ENCODE assay signal across 8 mouse cellular contexts in genomic region chr14:26579346-26580343, GRCm38 (mm10). TPM values are rescaled to one million over a fixed set of nuclear protein-coding genes. Genes with fewer than 3 reads are reported as not detected.
DNase-seq lines count a peak whose midpoint lies in the region; ATAC-seq and TF ChIP-seq lines count a peak whose summit lies in the region.

No protein-coding gene starts in this region.

- H3K79me2 ChIP-seq in liver, adult 2 months (ENCODE audit: control insufficient read depth, insufficient read depth, low read length) = peaks cover 20% of the 10 kb centered on the region
- H3K79me2 ChIP-seq in myocyte (ENCODE audit: control insufficient read depth, insufficient read depth) = peaks cover 43% of the 10 kb centered on the region

- peak overlapping the region; percentile 65 for H3ac ChIP-seq in myocyte (ENCODE audit: control insufficient read depth, insufficient read length)

- peak overlapping the region; percentile 96 for H3K27ac ChIP-seq in bone marrow macrophage, adult 2 months (ENCODE audit: insufficient read depth, low read depth, low read length)
- H3K27ac ChIP-seq in embryonic fibroblast, embryonic 13.5 days (ENCODE audit: insufficient read depth, low read length) = peak overlapping the region; percentile 85
- H3K27ac ChIP-seq in heart, embryonic 11.5 days (ENCODE audit: low read depth, low read length) = peak overlapping the region; percentile 100
- peak overlapping the region; percentile 99 for H3K27ac ChIP-seq in kidney, embryonic 16.5 days (ENCODE audit: low read length)
- H3K27ac ChIP-seq in liver, adult 2 months (replicated peaks; ENCODE audit: insufficient read depth, low read depth, low read length) = peak overlapping the region; percentile 98

- H3K9ac ChIP-seq in heart, embryonic 11.5 days (ENCODE audit: low read depth, low read length) = peak overlapping the region; percentile 98
- peak overlapping the region; percentile 100 for H3K9ac ChIP-seq in kidney, embryonic 16.5 days (replicated peaks; ENCODE audit: low read length)
- peak overlapping the region; percentile 100 for H3K9ac ChIP-seq in liver, adult 2 months (ENCODE audit: low read depth, low read length)

- no peaks in the 10 kb centered on the region for H3K27me3 ChIP-seq in heart, embryonic 11.5 days (ENCODE audit: control insufficient read depth, insufficient read depth, low read length)
- H3K27me3 ChIP-seq in kidney, embryonic 16.5 days (ENCODE audit: insufficient read depth, low read length) = no peaks in the 10 kb centered on the region
- H3K27me3 ChIP-seq in liver, adult 2 months (ENCODE audit: control insufficient read depth, insufficient read depth, low read length) = no peaks in the 10 kb centered on the region
- H3K27me3 ChIP-seq in myocyte (ENCODE audit: control insufficient read depth, insufficient read depth, insufficient read length) = no peaks in the 10 kb centered on the region
- no peaks in the 10 kb centered on the region for H3K27me3 ChIP-seq in splenic B cell, adult 2 months (ENCODE audit: control insufficient read depth, insufficient read depth, low read length, poor library complexity, severe bottlenecking)

- H3K9me3 ChIP-seq in heart, embryonic 11.5 days (replicated peaks; ENCODE audit: control insufficient read depth, low read length) = no peaks in the 10 kb centered on the region
- no peaks in the 10 kb centered on the region for H3K9me3 ChIP-seq in kidney, embryonic 16.5 days (ENCODE audit: low read length)

- H3K4me2 ChIP-seq in heart, embryonic 11.5 days = peak overlapping the region; percentile 88
- H3K4me2 ChIP-seq in kidney, embryonic 16.5 days (replicated peaks; ENCODE audit: low read depth, low read length) = peak overlapping the region; percentile 80
- H3K4me2 ChIP-seq in myocyte (ENCODE audit: low read depth) = peak overlapping the region; percentile 96

- H3K4me3 ChIP-seq in bone marrow macrophage, adult 2 months (ENCODE audit: insufficient read depth, low read length) = peak overlapping the region; percentile 73
- peak overlapping the region; percentile 58 for H3K4me3 ChIP-seq in embryonic fibroblast, embryonic 13.5 days (ENCODE audit: insufficient read depth, low read length)
- H3K4me3 ChIP-seq in heart, embryonic 11.5 days (ENCODE audit: low read depth, low read length) = peak overlapping the region; percentile 85
- H3K4me3 ChIP-seq in kidney, embryonic 16.5 days (ENCODE audit: low read length) = peak overlapping the region; percentile 95
- peak overlapping the region; percentile 100 for H3K4me3 ChIP-seq in liver, adult 2 months (ENCODE audit: insufficient read depth, low read depth, low read length)
- H3K4me3 ChIP-seq in myocyte = peak overlapping the region; percentile 44

- peak; percentile 76 for TF ChIP-seq POLR2A in bone marrow macrophage, adult 2 months (IDR thresholded peaks at IDR 0.05; ENCODE audit: borderline replicate concordance, low read depth, low read length)
- TF ChIP-seq POLR2A in embryonic fibroblast, embryonic 13.5 days (IDR thresholded peaks at IDR 0.05; ENCODE audit: low read depth, low read length) = peak; percentile 84
- TF ChIP-seq POLR2A in liver, adult 2 months (IDR thresholded peaks at IDR 0.05; ENCODE audit: extremely low read depth, insufficient read depth, low read length) = peak; percentile 78
- peak; percentile 89 for TF ChIP-seq POLR2A in myocyte (IDR thresholded peaks at IDR 0.05; ENCODE audit: insufficient read length, low read depth)

- TF ChIP-seq CTCF in bone marrow macrophage, adult 2 months (IDR thresholded peaks at IDR 0.05; ENCODE audit: low read depth, low read length) = no peak
- TF ChIP-seq CTCF in embryonic fibroblast, embryonic 13.5 days (IDR thresholded peaks at IDR 0.05; ENCODE audit: borderline replicate concordance, insufficient read depth, low read length) = no peak
- TF ChIP-seq CTCF in liver, adult 2 months (IDR thresholded peaks at IDR 0.05; ENCODE audit: low read depth, low read length) = no peak

- peak; percentile 94 for DNase-seq in A20 (ENCODE audit: low read depth, low spot score)
- DNase-seq in liver, adult 2 months (ENCODE audit: extremely low read depth, low read depth, low spot score) = peak; percentile 70
- DNase-seq in splenic B cell, adult 2 months (ENCODE audit: low read depth, low spot score) = peak; percentile 91

- peaks cover 17% of the 10 kb centered on the region for H3K4me1 ChIP-seq in bone marrow macrophage, adult 2 months (ENCODE audit: control insufficient read depth, insufficient read depth, low read length)
- H3K4me1 ChIP-seq in embryonic fibroblast, embryonic 13.5 days (ENCODE audit: control insufficient read depth, insufficient read depth, low read length) = peaks cover 4% of the 10 kb centered on the region; the same call in 1 of the 2 replicates
- peaks cover 7% of the 10 kb centered on the region for H3K4me1 ChIP-seq in heart, embryonic 11.5 days (ENCODE audit: control insufficient read depth, insufficient read depth, low read length)
- peaks cover 8% of the 10 kb centered on the region; the same call in 1 of the 2 replicates for H3K4me1 ChIP-seq in kidney, embryonic 16.5 days (ENCODE audit: insufficient read depth, low read length)
- peaks cover 10% of the 10 kb centered on the region for H3K4me1 ChIP-seq in liver, adult 2 months (ENCODE audit: control insufficient read depth, insufficient read depth, low read length)

- peaks cover 3% of the 10 kb centered on the region; the same call in 1 of the 2 replicates for H3K36me3 ChIP-seq in heart, embryonic 11.5 days (ENCODE audit: control insufficient read depth, insufficient read depth, low read length)
- H3K36me3 ChIP-seq in kidney, embryonic 16.5 days (ENCODE audit: insufficient read depth, low read length) = peaks cover 6% of the 10 kb centered on the region
- no peaks in the 10 kb centered on the region for H3K36me3 ChIP-seq in liver, adult 2 months (ENCODE audit: control insufficient read depth, insufficient read depth, low read length)
- no peaks in the 10 kb centered on the region for H3K36me3 ChIP-seq in myocyte (ENCODE audit: control insufficient read depth, insufficient read depth)
- H3K36me3 ChIP-seq in splenic B cell, adult 2 months (ENCODE audit: control insufficient read depth, insufficient read depth, low read length, poor library complexity, severe bottlenecking) = peaks cover 3% of the 10 kb centered on the region

- WGBS in heart, embryonic 11.5 days (ENCODE audit: insufficient replicate concordance) = under 1% methylated on average over 68 of the region's 79 CpGs
- WGBS in kidney, embryonic 16.5 days = under 1% methylated on average over 78 of the region's 79 CpGs
- WGBS in liver, adult 2 months = under 1% methylated on average over 79 of the region's 79 CpGs

- ATAC-seq in heart, embryonic 11.5 days (replicated peaks; ENCODE audit: insufficient number of reproducible peaks, low FRiP score, low TSS enrichment) = peak; percentile 97
- peak; percentile 95 for ATAC-seq in kidney, embryonic 16.5 days (ENCODE audit: low FRiP score, low TSS enrichment)

TF ChIP-seq in myocyte, 11 proteins besides CTCF, POLR2A, EP300 and RAD21:
- TF ChIP-seq MYOD1 (IDR thresholded peaks at IDR 0.05; ENCODE audit: control insufficient read depth in 1 of 3, insufficient read length in 2 of 3, low read depth in 2 of 3) (peak in 1 of 3 experiments; percentile 22), TCF12 (IDR thresholded peaks at IDR 0.05; ENCODE audit: insufficient read depth, poor library complexity, severe bottlenecking) (no peak), POLR2AphosphoS2 (IDR thresholded peaks at IDR 0.05; ENCODE audit: insufficient read length, low read depth) (peak; percentile 75), MAX (IDR thresholded peaks at IDR 0.05; ENCODE audit: low read depth) (no peak), E2F4 (IDR thresholded peaks at IDR 0.05; ENCODE audit: insufficient read depth) (no peak), TCF3 (IDR thresholded peaks at IDR 0.05; ENCODE audit: insufficient read length, low read depth) (no peak), REST (IDR thresholded peaks at IDR 0.05; ENCODE audit: insufficient read depth, insufficient read length) (no peak), USF1 (IDR thresholded peaks at IDR 0.05; ENCODE audit: low read depth) (peak; percentile 95), MYOG (IDR thresholded peaks at IDR 0.05; ENCODE audit: control insufficient read depth in 1 of 3, insufficient read depth in 1 of 3, insufficient read length in 2 of 3, low read depth in 2 of 3) (peak in 1 of 3 experiments; percentile 23), CEBPB (IDR thresholded peaks at IDR 0.05; ENCODE audit: insufficient read depth, poor library complexity, severe bottlenecking) (no peak), SRF (IDR thresholded peaks at IDR 0.05; ENCODE audit: control insufficient read depth, insufficient read length, low read depth) (no peak)

RNA-seq across cellular contexts. Expression of gene Dennd6a, which starts 6.0 kb away (rescaled TPM):
- polyA plus RNA-seq in bone marrow macrophage, adult 2 months (2012; ENCODE audit: insufficient read depth, insufficient read length, missing spikeins) = 44.3 and 50.2 TPM in 2 replicates
- polyA plus RNA-seq in embryonic fibroblast, embryonic 13.5 days (2011; ENCODE audit: insufficient read length, low read depth, missing spikeins) = 19.7 and 24.6 TPM in 2 replicates
- polyA plus RNA-seq in heart, embryonic 11.5 days (2014; fragmentation: Nextera tagmentation; extraction: Ambion mirVana) = 28.1 and 29.8 TPM in 2 replicates
- polyA plus RNA-seq in kidney, embryonic 16.5 days (2015; fragmentation: Nextera tagmentation; extraction: Ambion mirVana) = 29.9 and 30.9 TPM in 2 replicates
- 18.5 and 19.7 TPM in 2 replicates for total RNA-seq in liver, adult 2 months (2014; rRNA removed)
- 6.2 and 6.3 TPM in 2 replicates for polyA plus RNA-seq in liver, adult 2 months (2012; rRNA removed)
- 4.5 TPM for polyA plus RNA-seq in myocyte (2012; fragmentation: generic; extraction: Trizol)

RNA-seq across cellular contexts. Expression of gene Slmap, which starts 44.9 kb away (rescaled TPM):
- 70.1 and 78.0 TPM in 2 replicates for polyA plus RNA-seq in bone marrow macrophage, adult 2 months (2012; ENCODE audit: insufficient read depth, insufficient read length, missing spikeins)
- polyA plus RNA-seq in embryonic fibroblast, embryonic 13.5 days (2011; ENCODE audit: insufficient read length, low read depth, missing spikeins) = 109 and 124 TPM in 2 replicates
- polyA plus RNA-seq in heart, embryonic 11.5 days (2014; fragmentation: Nextera tagmentation; extraction: Ambion mirVana) = 76.2 and 91.2 TPM in 2 replicates
- polyA plus RNA-seq in kidney, embryonic 16.5 days (2015; fragmentation: Nextera tagmentation; extraction: Ambion mirVana) = 18.0 and 18.4 TPM in 2 replicates
- 43.8 and 50.8 TPM in 2 replicates for total RNA-seq in liver, adult 2 months (2014; rRNA removed)
- polyA plus RNA-seq in liver, adult 2 months (2012; rRNA removed) = 10.4 and 10.5 TPM in 2 replicates
- polyA plus RNA-seq in myocyte (2012; fragmentation: generic; extraction: Trizol) = 15.5 TPM

RNA-seq across cellular contexts. Expression of gene Arf4, which starts 58.2 kb away (rescaled TPM):
- 151 and 154 TPM in 2 replicates for polyA plus RNA-seq in bone marrow macrophage, adult 2 months (2012; ENCODE audit: insufficient read depth, insufficient read length, missing spikeins)
- polyA plus RNA-seq in embryonic fibroblast, embryonic 13.5 days (2011; ENCODE audit: insufficient read length, low read depth, missing spikeins) = 569 and 573 TPM in 2 replicates
- polyA plus RNA-seq in heart, embryonic 11.5 days (2014; fragmentation: Nextera tagmentation; extraction: Ambion mirVana) = 479 and 484 TPM in 2 replicates
- polyA plus RNA-seq in kidney, embryonic 16.5 days (2015; fragmentation: Nextera tagmentation; extraction: Ambion mirVana) = 589 and 630 TPM in 2 replicates
- 46.6 and 55.2 TPM in 2 replicates for total RNA-seq in liver, adult 2 months (2014; rRNA removed)
- polyA plus RNA-seq in liver, adult 2 months (2012; rRNA removed) = 104 and 117 TPM in 2 replicates
- 128 TPM for polyA plus RNA-seq in myocyte (2012; fragmentation: generic; extraction: Trizol)

Comparison
In these comparisons a context has a peak if more than half of its experiments do, and no peak if none do; other contexts are left out.
1. Peak in every context shown above with its lines: DNase-seq, ATAC-seq, H3K4me3 ChIP-seq and H3K27ac ChIP-seq.
2. H3K4me3 ChIP-seq: peak in every context shown above with its lines; median percentile 100 in liver, adult 2 months; 95 in kidney, embryonic 16.5 days; 85 in heart, embryonic 11.5 days; 73 in bone marrow macrophage, adult 2 months; 58 in embryonic fibroblast, embryonic 13.5 days; 44 in myocyte.